Mouse (Mus musculus): ENCODE measurements at regions not wholly inside any gene's neighbourhood (a gene's known extent, or its start where the extent isn't known, plus 50 kb on each side); places are given as distances from the start of the nearest gene placed in this dataset.

- TF ChIP-seq POLR2A (IDR thresholded peaks at IDR 0.05; ENCODE audit: insufficient read length, low read depth) (no peak), POLR2AphosphoS2 (IDR thresholded peaks at IDR 0.05; ENCODE audit: insufficient read length, low read depth) (no peak), MYOD1 (IDR thresholded peaks at IDR 0.05; ENCODE audit: control insufficient read depth in 1 of 3, insufficient read length in 2 of 3, low read depth in 2 of 3) (no peak), MAX (IDR thresholded peaks at IDR 0.05; ENCODE audit: low read depth) (no peak)
Observed at GRCm38 (mm10) chrX:159144674-159145073, 65.4 kb upstream of the Rps6ka3 start.
